ENCODE assay signal across 9 mouse cellular contexts in the genomic region with DNA sequence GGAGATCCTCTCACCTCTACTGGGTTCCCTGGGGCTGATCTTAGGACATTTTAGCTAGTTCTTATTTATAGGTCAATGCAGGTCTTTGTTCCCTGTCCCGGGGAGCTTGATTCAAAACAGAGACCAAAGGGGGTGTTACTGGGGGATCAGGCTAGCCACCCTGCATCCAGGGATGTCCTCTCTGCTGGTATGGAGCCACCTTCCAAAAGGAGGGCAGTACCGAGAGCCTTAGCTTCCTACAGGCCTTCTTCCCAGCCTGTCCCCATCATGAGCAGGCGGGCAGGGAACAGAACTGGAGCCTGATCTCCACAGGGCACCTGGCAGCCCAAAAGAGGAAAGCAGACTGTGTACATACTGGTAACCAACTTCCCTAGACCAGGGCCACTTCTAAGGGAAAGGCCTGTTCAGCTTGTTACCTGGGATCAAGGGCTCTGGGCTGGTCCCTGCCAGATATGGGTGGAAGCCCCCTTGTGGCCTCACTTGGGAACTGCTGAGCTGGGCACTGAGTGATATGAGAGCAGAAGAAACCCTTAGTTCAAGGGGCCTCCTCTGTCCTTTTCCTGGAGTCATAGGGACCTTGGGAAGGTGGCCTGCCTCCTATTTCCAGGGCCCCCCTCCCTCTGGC. TPM values are rescaled to one million over a fixed set of nuclear protein-coding genes. Genes with fewer than 3 reads are reported as not detected.
A peak's percentile ranks its signal among the peaks of the same experiment; 100 is the strongest.
DNase-seq lines count a peak whose midpoint lies in the region; ATAC-seq and TF ChIP-seq lines count a peak whose summit lies in the region.
"Had no signal": no experiment of that assay in that cellular context is flagged by ENCODE, and none has a peak within 500 bp of the region (broad histone marks: within the 10 kb centered on the region; RNA-seq: fewer than 3 reads in every experiment).

No protein-coding gene starts in this region.

- no peak for ATAC-seq in heart, embryonic 12.5 days (ENCODE audit: insufficient number of reproducible peaks, low FRiP score)
- peak; percentile 49 for ATAC-seq in forebrain, postnatal 0 days

- H3K36me3 ChIP-seq in heart, embryonic 12.5 days: peaks cover 4% of the 10 kb centered on the region; the same call in 1 of the 2 replicates
- H3K36me3 ChIP-seq in forebrain, postnatal 0 days (ENCODE audit: insufficient read depth): peaks cover 10% of the 10 kb centered on the region; the same call in 1 of the 2 replicates

- no peaks in the 10 kb centered on the region for H3K27me3 ChIP-seq in heart, embryonic 12.5 days (replicated peaks)
- H3K27me3 ChIP-seq in forebrain, postnatal 0 days (ENCODE audit: insufficient read depth, low read length): no peaks in the 10 kb centered on the region

- peak; percentile 93 for DNase-seq in heart, adult 11 months
- DNase-seq in CD4-positive, CD25-positive, alpha-beta regulatory T cell, adult 2 months (ENCODE audit: low read depth, low spot score): peak; percentile 76
- DNase-seq in c-Kit-negative CD71-positive TER-119-positive erythroid progenitor cells, embryonic 14.5 days (ENCODE audit: low read depth, low spot score): peak; percentile 15
- peak; percentile 56 for DNase-seq in forebrain, postnatal 0 days
- peak; percentile 78 to 84 for DNase-seq in kidney, postnatal 25 days
- peak; percentile 84 for DNase-seq in lung, postnatal 36 days
- DNase-seq in spleen, postnatal 14 days (ENCODE audit: low spot score in 2 of 2): peak; percentile 32 to 65

- H3K4me3 ChIP-seq in heart, embryonic 12.5 days: no peak overlapping the region
- H3K4me3 ChIP-seq in forebrain, postnatal 0 days (ENCODE audit: low read depth, low read length): no peak overlapping the region

- H3K27ac ChIP-seq in heart, embryonic 12.5 days (ENCODE audit: poor library complexity, severe bottlenecking): no peak overlapping the region
- H3K27ac ChIP-seq in forebrain, postnatal 0 days (ENCODE audit: low read depth, low read length): no peak overlapping the region

- H3K9me3 ChIP-seq in heart, embryonic 12.5 days (replicated peaks): no peaks in the 10 kb centered on the region
- no peaks in the 10 kb centered on the region for H3K9me3 ChIP-seq in forebrain, postnatal 0 days (ENCODE audit: low read length)

- WGBS in heart, embryonic 12.5 days: 82% methylated on average over 3 of the region's 3 CpGs
- WGBS in forebrain, postnatal 0 days: 92% methylated on average over 3 of the region's 3 CpGs

- TF ChIP-seq CTCF in forebrain, postnatal 0 days (IDR thresholded peaks at IDR 0.05; ENCODE audit: low read depth): peak; percentile 72

- peaks cover 12% of the 10 kb centered on the region; the same call in 1 of the 2 replicates for H3K4me1 ChIP-seq in heart, embryonic 12.5 days (replicated peaks)
- no peaks in the 10 kb centered on the region for H3K4me1 ChIP-seq in forebrain, postnatal 0 days (ENCODE audit: insufficient read depth)

- no peak overlapping the region for H3K4me2 ChIP-seq in heart, embryonic 12.5 days
- no peak overlapping the region for H3K4me2 ChIP-seq in forebrain, postnatal 0 days (ENCODE audit: low read depth)

- no peak overlapping the region for H3K9ac ChIP-seq in heart, embryonic 12.5 days
- no peak overlapping the region for H3K9ac ChIP-seq in forebrain, postnatal 0 days

RNA-seq across cellular contexts. Expression of a gene that starts 2.3 kb away (rescaled TPM):
- polyA plus RNA-seq in heart, embryonic 12.5 days (2016; fragmentation: Nextera tagmentation; extraction: Ambion mirVana): 0.14 and 0.36 TPM in 2 replicates
- total RNA-seq in forebrain, postnatal 0 days (2014; rRNA removed): 0.24 TPM in 1 of 2 replicates, not detected in the other
- 0.26 TPM in 1 of 2 replicates, not detected in the other for polyA plus RNA-seq in forebrain, postnatal 0 days (2015; fragmentation: Nextera tagmentation; extraction: Ambion mirVana)

RNA-seq across cellular contexts. Expression of a gene that starts 13.3 kb away (rescaled TPM):
- 129 and 135 TPM in 2 replicates for polyA plus RNA-seq in heart, embryonic 12.5 days (2016; fragmentation: Nextera tagmentation; extraction: Ambion mirVana)
- total RNA-seq in forebrain, postnatal 0 days (2014; rRNA removed): 59.9 and 60.3 TPM in 2 replicates
- 199 and 232 TPM in 2 replicates for polyA plus RNA-seq in forebrain, postnatal 0 days (2015; fragmentation: Nextera tagmentation; extraction: Ambion mirVana)

RNA-seq across cellular contexts. Expression of a gene that starts 22.2 kb away (rescaled TPM):
- polyA plus RNA-seq in heart, embryonic 12.5 days (2016; fragmentation: Nextera tagmentation; extraction: Ambion mirVana): 200 and 211 TPM in 2 replicates
- 107 and 159 TPM in 2 replicates for total RNA-seq in forebrain, postnatal 0 days (2014; rRNA removed)
- polyA plus RNA-seq in forebrain, postnatal 0 days (2015; fragmentation: Nextera tagmentation; extraction: Ambion mirVana): 101 and 104 TPM in 2 replicates

RNA-seq across cellular contexts. Expression of a gene that starts 38.5 kb away (rescaled TPM):
- polyA plus RNA-seq in heart, embryonic 12.5 days (2016; fragmentation: Nextera tagmentation; extraction: Ambion mirVana): 0.11 and 0.18 TPM in 2 replicates
- total RNA-seq in forebrain, postnatal 0 days (2014; rRNA removed): not detected in 2 replicates
- polyA plus RNA-seq in forebrain, postnatal 0 days (2015; fragmentation: Nextera tagmentation; extraction: Ambion mirVana): not detected in 2 replicates
- total RNA-seq: left cerebral cortex, postnatal 10 days had no signal

RNA-seq across cellular contexts. Expression of a gene that starts 46.4 kb away (rescaled TPM):
- 71.3 TPM in 2 replicates for polyA plus RNA-seq in heart, embryonic 12.5 days (2016; fragmentation: Nextera tagmentation; extraction: Ambion mirVana)
- 70.4 and 80.0 TPM in 2 replicates for total RNA-seq in forebrain, postnatal 0 days (2014; rRNA removed)
- polyA plus RNA-seq in forebrain, postnatal 0 days (2015; fragmentation: Nextera tagmentation; extraction: Ambion mirVana): 75.3 and 76.8 TPM in 2 replicates

Comparison
In these comparisons a context has a peak if more than half of its experiments do, and no peak if none do; other contexts are left out.
1. DNase-seq: peak in every context shown above with its lines; median percentile 93 in heart, adult 11 months; 84 in lung, postnatal 36 days; 81 in kidney, postnatal 25 days; 76 in CD4-positive, CD25-positive, alpha-beta regulatory T cell, adult 2 months; 56 in forebrain, postnatal 0 days; 48 in spleen, postnatal 14 days; 15 in c-Kit-negative CD71-positive TER-119-positive erythroid progenitor cells, embryonic 14.5 days.